Mouse (Mus musculus) kidney, embryonic 15.5 days (tissue): ENCODE measurements around the gene Raet1e. TPM values are rescaled to one million over a fixed set of nuclear protein-coding genes. Genes with fewer than 3 reads are reported as not detected.
"Not testable (repeated sequence)": the region's sequence is repeated elsewhere in the genome, so short reads cannot be mapped to it uniquely, and the experiment has no call there.

Experiments
- ATAC-seq: fragments of 200-750 bp; cut with Nextera tagmentation; replicated peaks from 2 replicates; pipeline ENCODE4 v1.8.0; 2017; ENCODE audit warnings: moderate TSS enrichment; ENCODE audit not compliant: low FRiP score
- H3K27ac ChIP-seq: fragments of 300-500 bp; sonication (generic); 2 replicates; pipeline ENCODE4 v1.5.1; 2015; ENCODE audit warnings: mild to moderate bottlenecking, inconsistent platforms
- H3K27me3 ChIP-seq: fragments of 300-500 bp; sonication (generic); 2 replicates; pipeline ENCODE4 v1.6.1; 2015; ENCODE audit warnings: inconsistent platforms
- H3K36me3 ChIP-seq: fragments of 300-500 bp; sonication (generic); 2 replicates; pipeline ENCODE4 v1.6.1; 2015; ENCODE audit warnings: inconsistent platforms
- H3K4me1 ChIP-seq: fragments of 300-500 bp; sonication (generic); 2 replicates; pipeline ENCODE4 v1.6.1; 2015; ENCODE audit warnings: inconsistent platforms
- H3K4me2 ChIP-seq: fragments of 300-500 bp; sonication (generic); 2 replicates; pipeline ENCODE4 v1.6.1; 2015; ENCODE audit warnings: moderate library complexity, mild to moderate bottlenecking, inconsistent platforms
- H3K4me3 ChIP-seq: fragments of 300-500 bp; sonication (generic); replicated peaks from 2 replicates; pipeline ENCODE4 v1.5.1; 2015; ENCODE audit warnings: mild to moderate bottlenecking, inconsistent platforms
- H3K9ac ChIP-seq: fragments of 300-500 bp; sonication (generic); 2 replicates; pipeline ENCODE4 v1.6.1; 2015; ENCODE audit warnings: mild to moderate bottlenecking, inconsistent platforms
- H3K9me3 ChIP-seq: fragments of 300-500 bp; sonication (generic); replicated peaks from 2 replicates; pipeline ENCODE4 v1.6.1; 2016; ENCODE audit warnings: inconsistent platforms
- WGBS: fragments of 180-500 bp; shearing (Covaris S2); methylation state at CpG from one replicate; pipeline ENCODE4 v1.1.7; 2015; ENCODE audit warnings: mixed read lengths; 5-methylcytosine and 5-hydroxymethylcytosine counted together
- polyA plus RNA-seq: library from polyadenylated mRNA; unstranded; fragments of >200 nt; fragmentation: Nextera tagmentation; extraction: Ambion mirVana; gene quantifications from 2 replicates; pipeline ENCODE4 v1.2.1, GENCODE M21; 2015

Raet1e gene
- polyA plus RNA-seq, 1 experiment from 2014 or later = 11.7 TPM

DNA sequence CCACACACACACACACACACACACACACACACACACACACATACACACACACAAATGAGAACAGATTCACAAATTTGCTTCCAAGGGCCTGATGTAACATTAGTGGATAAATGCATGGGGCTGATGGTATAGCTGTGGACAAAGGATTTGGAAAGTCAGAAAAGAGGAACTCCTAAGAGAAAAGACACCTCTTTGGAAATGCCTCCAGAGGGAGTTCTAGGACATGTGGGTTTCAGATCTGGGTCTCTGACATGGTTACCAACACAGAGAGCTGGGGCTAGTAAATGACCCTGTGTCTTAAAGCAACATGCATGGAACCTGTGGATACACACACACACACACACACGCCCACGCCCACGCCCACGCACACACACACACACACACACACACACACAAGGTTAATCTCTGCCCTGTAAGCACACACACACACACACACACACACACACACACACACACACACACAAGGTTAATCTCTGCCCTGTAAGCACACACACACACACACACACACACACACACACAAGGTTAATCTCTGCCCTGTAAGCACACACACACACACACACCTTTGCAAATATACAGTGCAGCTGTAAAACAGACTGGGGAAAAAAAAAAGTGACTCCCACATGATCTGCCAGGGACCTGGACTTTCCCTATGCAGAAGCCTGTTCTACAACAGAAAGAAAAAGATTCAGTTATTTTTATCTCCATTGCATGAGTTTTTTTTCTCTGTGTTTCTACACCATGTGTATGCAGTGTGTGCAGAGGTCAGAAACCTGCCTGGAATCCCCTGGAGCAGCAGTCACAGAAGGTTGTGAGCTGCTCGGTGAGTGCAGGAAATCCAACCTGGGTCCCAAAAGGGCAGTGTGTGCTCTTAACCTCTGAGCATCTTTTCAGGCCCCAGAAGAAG is 14.3 kb downstream of the Raet1e start:
- H3K27me3 ChIP-seq, H3K9ac ChIP-seq, H3K9me3 ChIP-seq, H3K27ac ChIP-seq, ATAC-seq, H3K4me1 ChIP-seq, H3K36me3 ChIP-seq: not testable (repeated sequence)
- 54% methylated on average over 5 of the region's 5 CpGs for WGBS
- H3K4me2 ChIP-seq = peak overlapping the region; percentile 49
- H3K4me3 ChIP-seq = 0 out of 2 replicates have a peak overlapping the region, but pooled peaks have one; percentile 10

DNA sequence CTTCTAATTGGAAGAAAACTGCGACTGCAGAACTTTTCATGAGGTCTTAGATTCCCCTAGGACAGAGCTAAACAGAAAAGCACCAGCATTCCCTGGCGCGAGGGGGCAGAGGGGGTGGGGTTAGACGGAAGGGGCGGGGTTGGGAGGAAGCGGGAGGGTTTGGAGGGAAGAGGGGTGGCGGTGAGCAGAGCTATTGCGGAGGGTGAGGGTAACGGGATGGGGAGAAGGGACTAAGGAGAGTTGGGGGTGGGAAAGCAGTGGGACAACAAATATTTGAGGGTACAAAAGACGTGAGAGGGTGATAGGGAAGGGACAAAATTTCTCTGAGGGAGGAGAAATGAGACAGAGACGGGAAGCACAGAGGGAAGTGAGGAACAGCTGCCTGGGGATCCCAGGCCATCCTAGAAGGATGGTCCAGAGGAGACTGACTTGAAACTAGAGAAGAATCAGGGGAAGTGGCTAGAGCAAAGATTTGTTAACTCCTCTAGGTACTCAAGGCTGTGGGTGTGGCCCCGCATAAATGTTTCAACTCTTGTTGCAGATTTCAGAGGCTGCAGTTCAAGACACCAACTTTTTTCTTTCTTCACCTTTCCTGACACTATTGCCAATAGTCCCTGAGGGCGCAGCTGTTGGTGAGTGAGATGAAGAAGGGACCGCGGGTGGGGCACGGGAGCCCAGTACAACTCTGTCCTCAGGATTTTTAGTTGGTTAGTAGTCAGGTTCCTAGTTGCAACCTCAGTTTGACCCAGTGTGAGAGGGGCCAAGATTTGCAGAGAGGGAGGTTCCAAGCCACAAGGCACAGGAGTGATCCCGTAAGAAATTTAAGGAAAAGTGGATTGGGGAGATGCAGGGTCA is 15.2 kb downstream of the Raet1e start:
- ATAC-seq = peak; percentile 81
- H3K9ac ChIP-seq, H3K9me3 ChIP-seq, H3K4me1 ChIP-seq, H3K27ac ChIP-seq, H3K36me3 ChIP-seq, H3K27me3 ChIP-seq: not testable (repeated sequence)
- H3K4me3 ChIP-seq = 0 out of 2 replicates have a peak overlapping the region, but pooled peaks have one; percentile 10
- WGBS = 14% methylated on average over 13 of the region's 17 CpGs
- H3K4me2 ChIP-seq = peak overlapping the region; percentile 49

DNA sequence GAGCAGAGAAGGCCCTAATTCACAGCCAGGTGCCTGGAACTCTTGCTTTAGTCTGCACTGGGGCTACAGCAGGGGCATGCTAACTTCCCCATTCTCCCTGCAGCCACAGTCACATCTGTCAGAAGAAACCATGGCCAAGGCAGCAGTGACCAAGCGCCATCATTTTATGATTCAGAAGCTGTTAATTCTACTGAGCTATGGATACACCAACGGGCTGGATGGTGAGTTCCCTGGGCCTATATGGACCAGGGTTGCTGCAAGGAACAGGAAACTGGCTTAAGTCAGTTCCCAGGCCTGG is 15.8 kb downstream of the Raet1e start:
- WGBS = 91% methylated on average over 2 of the region's 2 CpGs
- H3K4me1 ChIP-seq, H3K4me2 ChIP-seq, H3K4me3 ChIP-seq, H3K36me3 ChIP-seq, H3K27ac ChIP-seq, H3K27me3 ChIP-seq, ATAC-seq, H3K9ac ChIP-seq, H3K9me3 ChIP-seq: not testable (repeated sequence)

DNA sequence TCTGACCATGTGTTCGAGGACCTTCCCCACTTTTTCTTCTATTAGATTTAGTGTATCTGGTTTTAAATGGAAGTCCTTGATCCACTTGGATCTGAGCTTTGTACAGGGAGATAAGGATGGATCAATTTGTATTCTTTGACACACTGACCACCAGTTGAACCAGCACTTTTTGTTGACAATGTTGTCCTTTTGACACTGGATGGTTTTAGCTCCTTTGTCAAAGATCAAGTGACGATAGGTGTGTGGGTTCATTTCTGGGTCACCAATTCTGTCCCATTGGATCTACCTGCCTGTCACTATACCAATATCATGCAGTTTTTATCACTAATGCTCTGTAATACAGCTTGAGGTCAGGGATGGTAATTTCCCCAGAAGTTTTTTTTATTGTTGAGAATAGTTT is 18.1 kb downstream of the Raet1e start:
- not testable (repeated sequence) for H3K9ac ChIP-seq, H3K36me3 ChIP-seq, ATAC-seq, H3K27me3 ChIP-seq, H3K27ac ChIP-seq, H3K4me3 ChIP-seq, H3K4me1 ChIP-seq, H3K9me3 ChIP-seq, H3K4me2 ChIP-seq
- 85% methylated on average over 2 of the region's 2 CpGs for WGBS

DNA sequence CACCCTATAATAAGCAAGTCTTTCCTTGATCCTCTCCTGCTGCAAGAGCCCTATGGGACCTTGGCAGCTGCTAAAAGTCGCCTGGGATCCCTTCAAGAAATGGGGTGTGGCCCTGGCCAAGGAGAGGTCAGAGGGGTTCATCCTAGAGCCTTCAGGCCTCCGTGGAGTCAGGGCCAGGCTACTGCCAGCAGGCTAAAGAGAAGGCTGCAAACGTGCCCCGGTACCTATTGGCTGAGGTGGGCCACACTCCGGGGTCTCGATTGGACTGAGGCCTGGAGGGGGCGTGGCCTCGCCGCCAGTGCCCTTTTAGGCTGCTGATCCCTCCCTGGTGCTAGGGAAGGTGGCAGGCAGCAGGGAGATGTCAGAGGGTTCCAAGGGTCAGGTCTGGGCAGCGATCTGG is 32.7 kb downstream of the Raet1e start:
- not testable (repeated sequence) for H3K27me3 ChIP-seq, H3K27ac ChIP-seq, H3K4me1 ChIP-seq, H3K4me3 ChIP-seq, H3K9ac ChIP-seq, H3K36me3 ChIP-seq, H3K9me3 ChIP-seq
- ATAC-seq = peak; percentile 75
- 3% methylated on average over 10 of the region's 10 CpGs for WGBS
- H3K4me2 ChIP-seq = 0 out of 2 replicates have a peak overlapping the region, but pooled peaks have one; percentile 9

DNA sequence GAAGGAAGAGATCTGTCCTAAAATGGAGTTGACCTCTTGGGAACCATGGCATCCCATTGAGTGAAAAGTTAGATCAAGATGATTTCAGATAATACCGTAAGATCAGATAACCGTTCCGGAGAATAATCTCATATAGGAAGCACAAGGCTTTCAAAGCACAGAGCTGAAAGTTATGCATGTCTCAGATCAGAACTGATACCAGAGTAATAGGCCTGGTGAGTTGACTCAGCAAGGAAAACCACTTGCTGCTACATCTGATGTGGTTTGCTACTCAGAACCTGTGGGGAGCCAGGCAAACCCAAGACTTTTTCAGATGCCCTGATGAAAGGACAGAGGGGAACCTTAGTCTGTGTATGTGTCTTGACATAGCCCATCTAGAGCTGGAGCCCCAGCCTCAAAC is 43.0 kb downstream of the Raet1e start:
- H3K27ac ChIP-seq, H3K27me3 ChIP-seq, H3K4me2 ChIP-seq, H3K4me1 ChIP-seq, ATAC-seq, H3K36me3 ChIP-seq, H3K4me3 ChIP-seq, H3K9me3 ChIP-seq, H3K9ac ChIP-seq: not testable (repeated sequence)
- WGBS = 82% methylated on average over 2 of the region's 3 CpGs

DNA sequence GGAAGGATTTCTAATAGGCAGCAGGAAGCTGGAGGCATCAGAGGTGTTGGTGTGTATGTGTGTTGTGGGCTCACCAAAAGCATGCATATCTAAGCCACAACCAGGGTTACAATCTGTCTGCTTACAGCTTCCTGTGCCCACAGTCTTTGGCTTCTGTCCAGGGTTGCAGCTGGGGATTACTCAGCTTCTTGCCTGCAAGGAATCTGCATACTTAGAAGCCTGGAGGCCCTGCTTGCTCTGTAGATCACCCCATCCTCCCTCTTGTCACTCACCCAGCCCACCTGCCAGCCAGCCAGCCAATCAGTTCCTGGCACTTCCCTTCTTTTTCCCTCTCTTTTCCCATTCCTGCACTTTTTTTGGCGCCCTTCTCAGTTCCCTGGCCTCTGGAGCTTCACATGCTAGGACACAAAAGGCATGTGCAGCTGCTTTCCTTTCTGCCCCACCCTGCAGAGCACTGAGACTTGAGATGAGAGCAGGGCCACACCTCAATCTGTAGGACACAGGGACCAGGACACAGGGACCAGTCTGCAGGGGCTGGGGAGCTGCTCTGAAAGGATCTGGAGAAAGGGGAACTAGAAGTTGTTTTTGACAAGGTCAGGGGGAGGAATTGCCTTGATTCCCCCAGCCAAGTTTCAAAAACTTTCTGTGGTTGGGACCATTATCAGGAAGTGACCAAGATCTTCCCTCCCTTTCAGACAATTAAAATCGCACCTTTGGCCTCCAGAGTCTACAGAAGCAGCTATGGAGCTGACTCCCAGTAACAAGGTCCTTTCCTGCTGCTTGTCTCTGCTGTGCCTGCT is 44.6 kb downstream of the Raet1e start:
- not testable (repeated sequence) for H3K27me3 ChIP-seq, H3K36me3 ChIP-seq, H3K27ac ChIP-seq, H3K4me2 ChIP-seq, H3K9me3 ChIP-seq, H3K9ac ChIP-seq, ATAC-seq, H3K4me1 ChIP-seq, H3K4me3 ChIP-seq
- no CpG with 5 or more reads among the region's 2 CpGs for WGBS

DNA sequence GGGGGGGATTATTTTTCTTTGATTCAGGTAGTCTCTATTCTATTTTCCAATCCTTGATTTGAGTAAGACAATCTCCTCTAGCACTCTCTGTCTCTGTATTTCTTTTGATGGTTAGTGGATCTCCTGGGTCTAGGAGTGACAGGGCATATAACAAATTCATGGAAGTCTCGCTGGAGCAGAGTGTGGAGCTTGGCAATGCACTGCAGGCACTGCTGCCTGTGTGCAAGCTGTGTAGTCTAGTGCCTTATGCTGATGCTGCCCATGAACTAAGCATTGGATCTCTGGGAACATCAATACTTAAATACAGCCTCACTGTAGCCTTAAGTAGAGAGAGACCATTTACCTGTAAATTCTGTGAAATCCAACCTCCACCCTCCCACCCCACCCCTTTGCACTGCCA is 48.1 kb downstream of the Raet1e start:
- not testable (repeated sequence) for H3K36me3 ChIP-seq, H3K27ac ChIP-seq, ATAC-seq, H3K4me1 ChIP-seq, H3K27me3 ChIP-seq, H3K9me3 ChIP-seq, H3K4me3 ChIP-seq, H3K9ac ChIP-seq, H3K4me2 ChIP-seq
- 65% methylated on average over 1 of the region's 1 CpGs for WGBS

DNA sequence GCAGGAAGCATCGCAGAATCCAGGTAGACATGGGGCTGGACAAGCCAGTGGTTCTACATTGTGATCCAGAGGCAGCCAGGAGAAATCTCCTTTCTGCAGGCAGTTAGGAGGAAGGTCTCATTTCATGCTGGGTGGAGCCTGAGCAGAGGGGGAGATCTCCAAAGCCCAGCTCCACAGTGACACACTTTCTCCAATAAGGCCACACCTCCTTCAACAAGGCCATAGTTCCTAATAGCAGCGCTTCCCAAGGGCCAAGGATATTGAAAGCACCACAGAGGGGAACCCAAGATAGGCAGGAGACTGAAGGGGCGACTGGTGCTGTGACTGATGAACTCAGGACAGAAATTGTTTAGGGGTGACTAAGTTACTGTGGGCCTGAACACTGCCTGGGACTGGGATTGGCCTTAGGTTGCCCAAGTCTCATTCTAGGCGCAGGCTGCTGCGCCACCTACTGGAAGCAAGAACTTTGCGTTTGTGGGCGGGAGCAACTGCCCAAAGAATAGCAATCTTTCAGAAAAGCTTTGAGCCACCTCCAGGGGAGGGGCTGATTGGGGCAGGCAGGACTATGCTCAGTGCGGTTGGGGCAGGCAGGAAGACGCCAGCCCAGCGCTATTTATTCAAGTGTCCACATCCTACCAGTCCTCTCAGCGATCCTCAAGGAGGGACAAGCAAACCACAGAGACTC is 53.8 kb downstream of the Raet1e start:
- H3K9ac ChIP-seq, H3K36me3 ChIP-seq: not testable (repeated sequence)
- 2% methylated on average over 8 of the region's 11 CpGs for WGBS

DNA sequence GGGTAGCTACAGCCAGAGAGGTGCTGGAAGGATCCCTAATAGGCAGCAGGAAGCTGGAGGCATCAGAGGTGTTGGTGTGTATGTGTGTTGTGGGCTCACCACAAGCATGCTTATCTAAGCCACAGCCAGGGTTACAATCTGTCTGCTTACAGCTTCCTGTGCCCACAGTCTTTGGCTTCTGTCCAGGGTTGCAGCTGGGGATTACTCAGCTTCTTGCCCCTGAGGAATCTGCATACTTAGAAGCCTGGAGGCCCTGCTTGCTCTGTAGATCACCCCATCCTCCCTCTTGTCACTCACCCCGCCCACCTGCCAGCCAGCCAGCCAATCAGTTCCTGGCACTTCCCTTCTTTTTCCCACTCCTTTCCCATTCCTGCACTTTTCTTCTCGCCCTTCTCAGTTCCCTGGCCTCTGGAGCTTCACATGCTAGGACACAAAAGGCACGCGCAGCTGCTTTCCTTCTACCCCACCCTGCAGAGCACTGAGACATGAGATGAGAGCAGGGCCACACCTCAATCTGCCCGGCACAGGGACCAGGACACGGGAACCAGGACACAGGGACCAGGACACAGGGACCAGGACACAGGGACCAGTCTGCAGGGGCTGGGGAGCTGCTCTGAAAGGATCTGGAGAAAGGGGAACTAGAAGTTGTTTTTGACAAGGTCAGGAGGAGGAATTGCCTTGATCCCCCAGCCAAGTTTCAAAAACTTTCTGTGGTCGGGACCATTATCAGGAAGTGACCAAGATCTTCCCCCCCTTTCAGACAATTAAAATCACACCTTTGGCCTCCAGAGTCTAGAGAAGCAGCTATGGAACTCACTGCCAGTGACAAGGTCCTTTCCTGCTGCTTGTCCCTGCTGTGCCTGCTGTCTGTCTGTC is 65.3 kb downstream of the Raet1e start:
- not testable (repeated sequence) for H3K4me3 ChIP-seq, H3K9me3 ChIP-seq, H3K9ac ChIP-seq, H3K4me2 ChIP-seq, H3K4me1 ChIP-seq, H3K27ac ChIP-seq, H3K27me3 ChIP-seq, H3K36me3 ChIP-seq
- peak; percentile 91 for ATAC-seq
- WGBS = no CpG with 5 or more reads among the region's 7 CpGs

More for the DNA sequence above, 53.8 kb downstream of the Raet1e start:
- H3K4me3 ChIP-seq, H3K27ac ChIP-seq, H3K9me3 ChIP-seq, H3K4me2 ChIP-seq, H3K4me1 ChIP-seq, H3K27me3 ChIP-seq: not testable (repeated sequence)
- ATAC-seq = peak; percentile 73

DNA sequence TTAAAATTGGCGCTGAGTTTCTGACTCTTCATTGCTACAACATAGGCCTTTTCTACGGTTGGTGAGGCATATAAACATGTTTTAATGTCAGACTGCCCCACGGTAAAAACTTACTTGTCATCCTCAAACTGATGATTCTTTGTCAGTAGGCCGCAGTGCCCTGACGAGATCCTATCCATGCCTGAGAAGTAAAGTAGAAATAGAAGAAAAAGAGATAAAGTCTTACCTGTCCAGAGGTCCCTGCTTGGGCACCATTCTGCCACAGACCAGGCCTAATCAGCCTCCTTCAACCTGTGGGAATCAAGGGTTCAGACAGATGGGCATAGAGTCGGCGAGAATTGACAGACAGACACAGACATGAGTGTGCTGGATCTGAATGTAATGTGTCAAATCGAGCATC is 106.7 kb downstream of the Raet1e start:
- ATAC-seq = no peak
- Histone ChIP-seq H3K4me1 (no peaks in the 10 kb centered on the region), H3K4me2 (no peak overlapping the region), H3K9me3 (peaks cover 6% of the 10 kb centered on the region), H3K27me3 (no peaks in the 10 kb centered on the region), H3K36me3 (no peaks in the 10 kb centered on the region), H3K27ac (no peak overlapping the region), H3K4me3 (no peak overlapping the region), H3K9ac (no peak overlapping the region)
- WGBS = 93% methylated on average over 8 of the region's 8 CpGs
